In genomic region chr11:89017514-89018182, GRCm38 (mm10) we compare ENCODE assay signal across 26 mouse cellular contexts. TPM values are rescaled to one million over a fixed set of nuclear protein-coding genes. Genes with fewer than 3 reads are reported as not detected.
DNase-seq lines count a peak whose midpoint lies in the region; ATAC-seq and TF ChIP-seq lines count a peak whose summit lies in the region.
"Had no signal": no experiment of that assay in that cellular context is flagged by ENCODE, and none has a peak within 500 bp of the region (broad histone marks: within the 10 kb centered on the region; RNA-seq: fewer than 3 reads in every experiment).

No protein-coding gene starts in this region.

- TF ChIP-seq CTCF in MEL (IDR thresholded peaks at IDR 0.05 in 2 of 3, conservative IDR thresholded peaks at IDR 0.05 in 1 of 3; ENCODE audit: control insufficient read depth in 1 of 3, insufficient read depth in 1 of 3, low read depth in 2 of 3, low read length in 3 of 3, poor library complexity in 1 of 3, severe bottlenecking in 1 of 3) = no peak

- H3K27ac ChIP-seq in MEL (ENCODE audit: control insufficient read depth, low read depth, low read length) = peak overlapping the region; percentile 15; the same call in 1 of the 2 replicates
- no peak overlapping the region for H3K27ac ChIP-seq in liver, embryonic 11.5 days (ENCODE audit: low read depth, low read length)
- H3K27ac ChIP-seq: embryonic facial prominence, embryonic 12.5 days; layer of hippocampus, adult 2 months; left cerebral cortex, adult 2 months; limb, embryonic 10.5 days; midbrain, embryonic 12.5 days; neural tube, embryonic 12.5 days had no signal

- no peak for TF ChIP-seq POLR2A in MEL (IDR thresholded peaks at IDR 0.05; ENCODE audit: control insufficient read depth in 1 of 2, insufficient read depth in 1 of 2, low read depth in 1 of 2, low read length in 2 of 2, poor library complexity in 1 of 2)

- no peak overlapping the region for H3K9ac ChIP-seq in MEL (ENCODE audit: control insufficient read depth, low read depth, low read length, poor library complexity, severe bottlenecking)
- no peak overlapping the region for H3K9ac ChIP-seq in liver, embryonic 11.5 days (ENCODE audit: low read depth, low read length)
- H3K9ac ChIP-seq: embryonic facial prominence, embryonic 12.5 days; midbrain, embryonic 12.5 days; neural tube, embryonic 12.5 days had no signal

- H3K36me3 ChIP-seq in MEL (ENCODE audit: control insufficient read depth in 1 of 2, insufficient read depth in 2 of 2, low read length in 2 of 2) = peaks cover 5 to 44% of the 10 kb centered on the region in 2 experiments
- H3K36me3 ChIP-seq in liver, embryonic 11.5 days (ENCODE audit: control insufficient read depth, insufficient read depth, low read length) = peaks cover 28% of the 10 kb centered on the region
- H3K36me3 ChIP-seq: embryonic facial prominence, embryonic 12.5 days; limb, embryonic 10.5 days; midbrain, embryonic 12.5 days; neural tube, embryonic 12.5 days had no signal

- no peaks in the 10 kb centered on the region for H3K9me3 ChIP-seq in MEL (replicated peaks; ENCODE audit: insufficient read depth, low read length)
- H3K9me3 ChIP-seq in liver, embryonic 11.5 days (ENCODE audit: control insufficient read depth, low read length) = no peaks in the 10 kb centered on the region
- H3K9me3 ChIP-seq: embryonic facial prominence, embryonic 12.5 days; limb, embryonic 10.5 days; midbrain, embryonic 12.5 days; neural tube, embryonic 12.5 days had no signal

- H3K4me3 ChIP-seq in MEL (ENCODE audit: control insufficient read depth in 1 of 2, insufficient read depth in 1 of 2, low read depth in 2 of 2, low read length in 2 of 2) = no peak overlapping the region
- no peak overlapping the region for H3K4me3 ChIP-seq in liver, embryonic 11.5 days (ENCODE audit: low read depth, low read length)
- H3K4me3 ChIP-seq: embryonic facial prominence, embryonic 12.5 days; layer of hippocampus, adult 2 months; left cerebral cortex, adult 2 months; limb, embryonic 10.5 days; midbrain, embryonic 12.5 days; neural tube, embryonic 12.5 days had no signal

- no peaks in the 10 kb centered on the region for H3K79me2 ChIP-seq in MEL (ENCODE audit: control insufficient read depth, insufficient read depth, low read length, poor library complexity)

- peak overlapping the region; percentile 33 for H3K4me2 ChIP-seq in liver, embryonic 11.5 days
- H3K4me2 ChIP-seq: embryonic facial prominence, embryonic 12.5 days; midbrain, embryonic 12.5 days; neural tube, embryonic 12.5 days had no signal

- peak; percentile 59 to 73 for TF ChIP-seq EP300 in MEL (IDR thresholded peaks at IDR 0.05; ENCODE audit: low read depth in 1 of 2, low read length in 2 of 2)

- TF ChIP-seq RAD21 in MEL (IDR thresholded peaks at IDR 0.05; ENCODE audit: low read depth, low read length) = no peak

- ATAC-seq in liver, embryonic 11.5 days (replicated peaks; ENCODE audit: low FRiP score) = peak; percentile 85
- peak; percentile 64 for ATAC-seq in megakaryocyte progenitor cell, adult 5-6 weeks (replicated peaks; ENCODE audit: poor library complexity)
- ATAC-seq: activated CD4-positive, CD25-positive, alpha-beta regulatory T cell, adult 4 months; forebrain, embryonic 16.5 days; Patski had no signal

- DNase-seq in MEL (ENCODE audit: low read depth, low spot score) = peak; percentile 64
- peak; percentile 67 for DNase-seq in c-Kit-negative CD71-positive TER-119-positive erythroid progenitor cells, embryonic 14.5 days (ENCODE audit: low read depth, low spot score)
- no peak for DNase-seq in liver, embryonic 11.5 days (ENCODE audit: low spot score)
- no peak for DNase-seq in adrenal gland, postnatal 10 days
- DNase-seq in lung, postnatal 4 days = no peak
- DNase-seq in cerebellum, adult 11-12 months = no peak
- DNase-seq: adrenal gland, postnatal 14 days; cerebellum, adult 9-11 months; kidney, adult 18-20 months; kidney, postnatal 14 days; lung, adult 18-20 months; right cerebral cortex, postnatal 4 days had no signal

- no peaks in the 10 kb centered on the region for H3K27me3 ChIP-seq in MEL (ENCODE audit: control insufficient read depth in 1 of 2, insufficient read depth in 2 of 2, low read length in 2 of 2)
- no peaks in the 10 kb centered on the region for H3K27me3 ChIP-seq in liver, embryonic 11.5 days (replicated peaks; ENCODE audit: control insufficient read depth, insufficient read depth, low read length)
- H3K27me3 ChIP-seq: embryonic facial prominence, embryonic 12.5 days; midbrain, embryonic 12.5 days; neural tube, embryonic 12.5 days; Patski had no signal

- peaks cover 15 to 46% of the 10 kb centered on the region in 2 experiments for H3K4me1 ChIP-seq in MEL (ENCODE audit: control insufficient read depth in 1 of 2, insufficient read depth in 2 of 2, low read length in 2 of 2)
- peaks cover 50% of the 10 kb centered on the region for H3K4me1 ChIP-seq in liver, embryonic 11.5 days (replicated peaks; ENCODE audit: control insufficient read depth, insufficient read depth, low read length)
- H3K4me1 ChIP-seq: embryonic facial prominence, embryonic 12.5 days; limb, embryonic 10.5 days; midbrain, embryonic 12.5 days; neural tube, embryonic 12.5 days had no signal

- 51% methylated on average over 9 of the region's 9 CpGs for WGBS in liver, embryonic 11.5 days

TF ChIP-seq in MEL, 35 proteins besides CTCF, POLR2A, EP300 and RAD21:
- TF ChIP-seq SIN3A (IDR thresholded peaks at IDR 0.05; ENCODE audit: low read length) (peak; percentile 22; the same call in 1 of the 2 replicates), GATA1 (IDR thresholded peaks at IDR 0.05; ENCODE audit: low read depth, low read length) (peak; percentile 67), TBP (IDR thresholded peaks at IDR 0.05; ENCODE audit: low read depth, low read length) (peak; percentile 45; the same call in 1 of the 2 replicates), MEF2A (IDR thresholded peaks at IDR 0.05; ENCODE audit: extremely low read depth, insufficient replicate concordance, low read depth, low read length, poor library complexity, severe bottlenecking) (no peak), TCF12 (IDR thresholded peaks at IDR 0.05; ENCODE audit: low read depth, low read length) (peak; percentile 67), TAL1 (IDR thresholded peaks at IDR 0.05; ENCODE audit: low read length) (peak; percentile 95), BHLHE40 (IDR thresholded peaks at IDR 0.05; ENCODE audit: borderline replicate concordance, low read depth, low read length) (peak; percentile 56; the same call in 1 of the 2 replicates), MYB (IDR thresholded peaks at IDR 0.05; ENCODE audit: low read depth, low read length) (no peak), POLR2AphosphoS2 (IDR thresholded peaks at IDR 0.05; ENCODE audit: low read length) (no peak), ZNF384 (IDR thresholded peaks at IDR 0.05; ENCODE audit: low read depth, low read length) (no peak), ETS1 (IDR thresholded peaks at IDR 0.05; ENCODE audit: low read depth, low read length) (peak; percentile 39), MXI1 (IDR thresholded peaks at IDR 0.05; ENCODE audit: low read depth, low read length) (no peak)

RNA-seq across cellular contexts. Expression of gene Trim25, which starts 18.5 kb away (rescaled TPM):
- 21.5 and 22.2 TPM in 2 replicates for total RNA-seq in MEL (2012; rRNA removed)
- 10 to 100 TPM in 1 of 2 experiments, not detected in 1; 43.0 TPM for polyA plus RNA-seq in MEL (2012; ENCODE audit: insufficient read depth in 1 of 2, insufficient read length in 2 of 2, low read depth in 1 of 2, low replicate concordance in 2 of 2, missing spikeins in 1 of 2)
- polyA plus RNA-seq in liver, embryonic 11.5 days (2014; fragmentation: Nextera tagmentation; extraction: Ambion mirVana) = 20.6 and 21.1 TPM in 2 replicates
- total RNA-seq in megakaryocyte progenitor cell, adult 5-6 weeks (2015) = 22.8 and 28.2 TPM in 2 replicates
- 16.7 and 21.2 TPM in 2 replicates for total RNA-seq in megakaryocyte progenitor cell, adult 5-6 weeks (2017)
- total RNA-seq in adrenal gland, postnatal 10 days (2021) = 10 to 100 TPM; 84.3 to 86.7 TPM

RNA-seq across cellular contexts. Expression of gene Coil, which starts 47.6 kb away (rescaled TPM):
- total RNA-seq in MEL (2012; rRNA removed) = 32.6 and 32.9 TPM in 2 replicates
- polyA plus RNA-seq in MEL (2012; ENCODE audit: insufficient read depth in 1 of 2, insufficient read length in 2 of 2, low read depth in 1 of 2, low replicate concordance in 2 of 2, missing spikeins in 1 of 2) = 10 to 100 TPM in 1 of 2 experiments, not detected in 1; 24.4 TPM
- 9.3 and 9.5 TPM in 2 replicates for polyA plus RNA-seq in liver, embryonic 11.5 days (2014; fragmentation: Nextera tagmentation; extraction: Ambion mirVana)
- 7.6 and 10.1 TPM in 2 replicates for total RNA-seq in megakaryocyte progenitor cell, adult 5-6 weeks (2015)
- 11.2 and 11.7 TPM in 2 replicates for total RNA-seq in megakaryocyte progenitor cell, adult 5-6 weeks (2017)
- total RNA-seq in adrenal gland, postnatal 10 days (2021) = 10 to 100 TPM in 1 of 2 experiments, 1 to 10 TPM in 1; 9.1 to 10.9 TPM

RNA-seq across cellular contexts. Expression of gene Dgke, which starts 49.0 kb away (rescaled TPM):
- 4.7 and 5.2 TPM in 2 replicates for total RNA-seq in MEL (2012; rRNA removed)
- 1 to 10 TPM in 1 of 2 experiments, not detected in 1; 6.4 TPM for polyA plus RNA-seq in MEL (2012; ENCODE audit: insufficient read depth in 1 of 2, insufficient read length in 2 of 2, low read depth in 1 of 2, low replicate concordance in 2 of 2, missing spikeins in 1 of 2)
- polyA plus RNA-seq in liver, embryonic 11.5 days (2014; fragmentation: Nextera tagmentation; extraction: Ambion mirVana) = 1.8 and 1.9 TPM in 2 replicates
- total RNA-seq in megakaryocyte progenitor cell, adult 5-6 weeks (2015) = 2.6 and 3.6 TPM in 2 replicates
- total RNA-seq in megakaryocyte progenitor cell, adult 5-6 weeks (2017) = 4.6 and 6.2 TPM in 2 replicates
- total RNA-seq in adrenal gland, postnatal 10 days (2021) = 10 to 100 TPM; 10.5 to 12.8 TPM

RNA-seq across cellular contexts. Expression of gene Elobl, which starts 50.9 kb away (rescaled TPM):
- 0.58 and 0.92 TPM in 2 replicates for total RNA-seq in MEL (2012; rRNA removed)
- polyA plus RNA-seq in MEL (2012; ENCODE audit: insufficient read depth in 1 of 2, insufficient read length in 2 of 2, low read depth in 1 of 2, low replicate concordance in 2 of 2, missing spikeins in 1 of 2) = under 1 TPM in 1 of 2 experiments, not detected in 1; 0.72 TPM
- not detected in 2 replicates for polyA plus RNA-seq in liver, embryonic 11.5 days (2014; fragmentation: Nextera tagmentation; extraction: Ambion mirVana)
- total RNA-seq in megakaryocyte progenitor cell, adult 5-6 weeks (2015) = not detected in 2 replicates
- total RNA-seq in megakaryocyte progenitor cell, adult 5-6 weeks (2017) = not detected in 2 replicates
- not detected for total RNA-seq in adrenal gland, postnatal 10 days (2021)
- total RNA-seq: adrenal gland, postnatal 14 days; gastrocnemius, adult 18-20 months; gastrocnemius, postnatal 4 days; layer of hippocampus, adult 2 months; left cerebral cortex, adult 2 months had no signal
- polyA plus RNA-seq: activated CD4-positive, CD25-positive, alpha-beta regulatory T cell, adult 4 months; embryonic facial prominence, embryonic 12.5 days; forebrain, embryonic 16.5 days; heart, postnatal 0 days; hindbrain, embryonic 11.5 days; limb, embryonic 10.5 days; midbrain, embryonic 12.5 days; neural tube, embryonic 12.5 days had no signal

RNA-seq across cellular contexts. Expression of gene Gm525, which starts 56.0 kb away (rescaled TPM):
- not detected in 2 replicates for total RNA-seq in MEL (2012; rRNA removed)
- polyA plus RNA-seq in MEL (2012; ENCODE audit: insufficient read depth in 1 of 2, insufficient read length in 2 of 2, low read depth in 1 of 2, low replicate concordance in 2 of 2, missing spikeins in 1 of 2) = not detected
- polyA plus RNA-seq in liver, embryonic 11.5 days (2014; fragmentation: Nextera tagmentation; extraction: Ambion mirVana) = not detected in 2 replicates
- not detected in 2 replicates for total RNA-seq in megakaryocyte progenitor cell, adult 5-6 weeks (2015)
- total RNA-seq in megakaryocyte progenitor cell, adult 5-6 weeks (2017) = not detected in 2 replicates
- not detected for total RNA-seq in adrenal gland, postnatal 10 days (2021)
- total RNA-seq: adrenal gland, postnatal 14 days; gastrocnemius, adult 18-20 months; layer of hippocampus, adult 2 months had no signal
- polyA plus RNA-seq: activated CD4-positive, CD25-positive, alpha-beta regulatory T cell, adult 4 months; forebrain, embryonic 16.5 days; heart, postnatal 0 days; hindbrain, embryonic 11.5 days; limb, embryonic 10.5 days; midbrain, embryonic 12.5 days; neural tube, embryonic 12.5 days; Patski had no signal

Comparison
In these comparisons a context has a peak if more than half of its experiments do, and no peak if none do; other contexts are left out.
1. DNase-seq: peak in MEL (single experiment) and c-Kit-negative CD71-positive TER-119-positive erythroid progenitor cells, embryonic 14.5 days (single experiment); none in liver, embryonic 11.5 days (single experiment), adrenal gland, postnatal 10 days (single experiment), lung, postnatal 4 days (0 of 2) and cerebellum, adult 11-12 months (single experiment).